Mouse (Mus musculus): ENCODE results near the gene Rbm3. TPM values are rescaled to one million over a fixed set of nuclear protein-coding genes. Genes with fewer than 3 reads are reported as not detected.
A peak's percentile ranks its signal among the peaks of the same experiment; 100 is the strongest.

The Rbm3 gene
- 766 and 794 TPM in 2 replicates for polyA plus RNA-seq (2015; fragmentation: Nextera tagmentation; extraction: Ambion mirVana)

DNA sequence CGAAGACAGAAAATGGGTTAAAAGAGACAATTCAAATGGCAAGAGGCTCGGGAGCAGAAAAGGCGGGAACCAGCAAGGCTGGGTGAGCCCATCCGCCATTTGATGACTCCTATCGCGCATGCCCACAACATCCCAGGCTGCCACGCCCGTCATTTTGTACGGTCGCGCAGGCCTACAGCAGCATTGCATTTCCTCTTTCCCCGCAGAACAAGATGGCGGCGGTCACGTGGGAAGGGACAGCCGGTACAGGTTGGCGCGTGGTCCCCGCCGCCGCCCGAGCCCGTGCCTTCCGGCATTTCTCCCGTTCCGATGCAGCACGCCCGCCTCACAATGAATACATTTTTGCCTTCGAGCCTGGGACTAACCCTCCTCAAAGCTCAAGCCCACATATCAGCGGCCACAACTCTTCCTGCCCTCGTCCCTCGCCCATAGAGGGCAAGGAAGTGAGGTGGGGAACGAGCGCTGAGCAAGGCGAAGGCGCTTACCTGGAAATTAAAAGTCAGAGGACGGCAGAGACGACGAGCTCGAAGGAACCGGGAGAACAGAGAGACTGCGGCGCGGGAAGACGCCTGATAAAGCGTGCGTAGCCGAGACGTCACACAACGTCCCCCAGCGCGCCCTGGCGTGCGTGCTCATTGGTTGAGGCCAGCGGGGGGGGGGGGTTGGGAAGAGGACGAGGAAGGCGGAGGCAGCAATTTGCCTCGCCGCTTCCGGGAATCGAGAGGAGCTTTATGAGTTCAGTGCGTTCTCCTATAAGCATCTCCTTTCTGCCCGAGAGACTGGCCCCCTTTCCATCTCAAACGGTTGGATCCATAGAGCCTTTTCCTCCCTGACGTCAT is at the start of gene Rbm3:
Gene Rbm3 (minus strand): TSS at position 728 of the 839 bp plus-strand sequence.
- TF ChIP-seq CTCF (IDR thresholded peaks at IDR 0.05; ENCODE audit: low read depth), result no peak
- no peaks in the 10 kb centered on the region for H3K4me1 ChIP-seq (replicated peaks; ENCODE audit: insufficient read depth, low read length)
- H3K9ac ChIP-seq (ENCODE audit: low read depth, low read length), result peak within 1 kb of the TSS; percentile 79
- H3K36me3 ChIP-seq (ENCODE audit: insufficient read depth, low read length), result 0 out of 2 replicates have a peak, but pooled peaks cover 2% of the 10 kb centered on the region
- DNase-seq (ENCODE audit: low spot score) (peak; percentile 92), ATAC-seq (replicated peaks; ENCODE audit: low FRiP score, low read depth) (peak; percentile 96)
- WGBS, result 28% methylated on average over 64 of the region's 65 CpGs
- no peaks in the 10 kb centered on the region for H3K9me3 ChIP-seq (replicated peaks; ENCODE audit: low read length)
- peak within 1 kb of the TSS; percentile 97 for H3K27ac ChIP-seq
- peak within 1 kb of the TSS; percentile 63 for H3K4me3 ChIP-seq (replicated peaks; ENCODE audit: low read depth, low read length)
- H3K4me2 ChIP-seq (ENCODE audit: low read length), result peak within 1 kb of the TSS; percentile 59
- H3K27me3 ChIP-seq (ENCODE audit: insufficient read depth, low read length), result no peaks in the 10 kb centered on the region

DNA sequence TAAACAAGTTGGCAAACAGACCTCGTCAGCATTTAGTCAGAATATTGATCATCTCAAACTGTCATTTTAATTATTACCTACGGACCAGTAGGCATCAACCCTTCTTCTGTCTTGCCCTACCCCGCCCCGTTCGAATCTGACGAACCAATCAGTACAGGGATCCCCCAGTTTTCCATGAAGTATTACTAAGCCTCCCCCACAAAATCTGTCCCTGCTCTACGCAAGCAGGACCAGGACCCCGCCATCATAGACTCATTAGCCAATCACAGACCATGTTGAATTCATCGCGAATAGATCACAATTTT is 47.7 kb upstream of the Rbm3 start, which contains the start of gene Ebp:
Gene Ebp (minus strand): TSS at position 94 of the 305 bp plus-strand sequence.
- Histone ChIP-seq H3K27me3 (ENCODE audit: insufficient read depth, low read length) (no peaks in the 10 kb centered on the region), H3K9ac (ENCODE audit: low read depth, low read length) (peak within 1 kb of the TSS; percentile 60; the same call in 1 of the 2 replicates), H3K36me3 (ENCODE audit: insufficient read depth, low read length) (no peaks in the 10 kb centered on the region), H3K27ac (peak within 1 kb of the TSS; percentile 50; the same call in 1 of the 2 replicates), H3K9me3 (replicated peaks; ENCODE audit: low read length) (no peaks in the 10 kb centered on the region), H3K4me3 (replicated peaks; ENCODE audit: low read depth, low read length) (peak within 1 kb of the TSS; percentile 46), H3K4me2 (ENCODE audit: low read length) (peak within 1 kb of the TSS; percentile 63), H3K4me1 (replicated peaks; ENCODE audit: insufficient read depth, low read length) (no peaks in the 10 kb centered on the region)
- TF ChIP-seq CTCF (IDR thresholded peaks at IDR 0.05; ENCODE audit: low read depth), result no peak
- ATAC-seq (replicated peaks; ENCODE audit: low FRiP score, low read depth) (no peak), DNase-seq (ENCODE audit: low spot score) (no peak)
- WGBS, result 41% methylated on average over 10 of the region's 10 CpGs

DNA sequence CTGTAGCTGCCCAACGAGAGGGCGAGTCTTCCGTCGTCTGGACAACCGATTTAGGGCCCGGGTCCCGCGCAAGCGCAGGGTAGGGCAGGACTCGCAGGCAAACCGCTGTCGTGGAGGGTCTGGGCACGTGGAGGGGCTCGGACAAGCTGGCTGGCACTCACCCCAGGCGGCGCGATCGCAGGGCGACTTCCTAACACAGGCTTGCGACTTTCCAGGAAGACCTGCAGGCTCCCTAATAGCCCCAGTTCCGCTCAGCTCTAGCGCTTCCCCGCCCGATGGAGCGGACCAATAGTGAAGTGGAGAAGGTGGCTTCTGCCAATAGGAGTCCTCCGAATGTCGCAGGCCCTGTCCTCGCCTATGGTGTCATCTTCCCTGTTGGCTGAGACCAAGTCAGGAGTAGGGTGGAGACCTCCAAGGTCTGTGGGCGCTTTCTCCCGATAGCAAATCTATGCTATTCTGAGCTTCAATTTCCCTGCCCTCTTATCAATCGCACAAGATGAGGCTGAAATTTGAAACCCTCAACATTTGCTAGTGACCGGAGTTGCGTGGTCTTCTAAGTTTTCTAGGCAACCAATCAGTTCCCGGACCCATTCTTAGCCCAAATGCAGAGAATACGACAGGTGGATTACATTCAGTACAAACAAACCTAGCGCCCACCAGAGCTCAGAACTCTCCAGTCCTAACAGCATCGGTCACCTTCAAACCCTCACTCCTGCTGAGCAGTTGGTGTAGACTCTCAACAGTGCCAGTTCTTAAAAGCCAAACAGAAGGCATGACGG is 47.1 kb upstream of the Rbm3 start:
- Histone ChIP-seq H3K27me3 (ENCODE audit: insufficient read depth, low read length) (no peaks in the 10 kb centered on the region), H3K36me3 (ENCODE audit: insufficient read depth, low read length) (no peaks in the 10 kb centered on the region), H3K9me3 (replicated peaks; ENCODE audit: low read length) (no peaks in the 10 kb centered on the region), H3K9ac (ENCODE audit: low read depth, low read length) (peak overlapping the region; percentile 60; the same call in 1 of the 2 replicates), H3K4me1 (replicated peaks; ENCODE audit: insufficient read depth, low read length) (no peaks in the 10 kb centered on the region), H3K27ac (peak overlapping the region; percentile 50; the same call in 1 of the 2 replicates), H3K4me2 (ENCODE audit: low read length) (peak overlapping the region; percentile 63), H3K4me3 (replicated peaks; ENCODE audit: low read depth, low read length) (peak overlapping the region; percentile 46)
- peak; percentile 85 for DNase-seq (ENCODE audit: low spot score)
- peak; percentile 98 for ATAC-seq (replicated peaks; ENCODE audit: low FRiP score, low read depth)
- no peak for TF ChIP-seq CTCF (IDR thresholded peaks at IDR 0.05; ENCODE audit: low read depth)
- WGBS, result 23% methylated on average over 38 of the region's 38 CpGs

DNA sequence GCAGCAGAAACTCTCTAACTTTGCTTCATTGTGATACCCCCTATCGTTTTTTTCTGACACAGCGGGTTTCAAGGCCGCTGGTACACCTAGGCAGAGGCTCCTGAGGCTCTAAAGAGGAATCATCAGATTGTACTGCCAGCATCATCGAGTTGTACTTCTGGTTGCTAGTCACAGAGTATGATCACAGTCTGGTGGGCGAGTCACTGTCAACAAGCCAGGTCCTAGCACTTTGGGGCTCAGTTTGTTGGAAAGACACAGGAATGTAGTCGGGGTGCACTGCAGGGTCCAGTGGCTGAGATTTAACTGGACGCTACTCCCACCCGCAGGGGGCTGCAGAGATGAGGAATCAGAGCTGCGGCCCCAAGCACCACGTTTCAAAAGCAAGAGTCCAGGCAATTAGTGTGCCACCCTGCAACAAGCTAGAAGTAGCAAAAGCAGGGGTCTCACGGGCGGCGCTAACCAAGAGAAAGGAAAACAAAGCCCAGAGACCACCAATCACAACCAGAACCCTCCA is 46.5 kb upstream of the Rbm3 start:
- Histone ChIP-seq H3K9me3 (replicated peaks; ENCODE audit: low read length) (no peaks in the 10 kb centered on the region), H3K9ac (ENCODE audit: low read depth, low read length) (peak overlapping the region; percentile 60; the same call in 1 of the 2 replicates), H3K27me3 (ENCODE audit: insufficient read depth, low read length) (no peaks in the 10 kb centered on the region), H3K36me3 (ENCODE audit: insufficient read depth, low read length) (no peaks in the 10 kb centered on the region), H3K27ac (peak overlapping the region; percentile 36; the same call in 1 of the 2 replicates), H3K4me1 (replicated peaks; ENCODE audit: insufficient read depth, low read length) (no peaks in the 10 kb centered on the region), H3K4me2 (ENCODE audit: low read length) (peak overlapping the region; percentile 63), H3K4me3 (replicated peaks; ENCODE audit: low read depth, low read length) (peak overlapping the region; percentile 46)
- TF ChIP-seq CTCF (IDR thresholded peaks at IDR 0.05; ENCODE audit: low read depth), result no peak; the same call in 1 of the 2 replicates
- DNase-seq (ENCODE audit: low spot score), result peak; percentile 40
- WGBS, result 34% methylated on average over 13 of the region's 13 CpGs
- ATAC-seq (replicated peaks; ENCODE audit: low FRiP score, low read depth), result no peak

DNA sequence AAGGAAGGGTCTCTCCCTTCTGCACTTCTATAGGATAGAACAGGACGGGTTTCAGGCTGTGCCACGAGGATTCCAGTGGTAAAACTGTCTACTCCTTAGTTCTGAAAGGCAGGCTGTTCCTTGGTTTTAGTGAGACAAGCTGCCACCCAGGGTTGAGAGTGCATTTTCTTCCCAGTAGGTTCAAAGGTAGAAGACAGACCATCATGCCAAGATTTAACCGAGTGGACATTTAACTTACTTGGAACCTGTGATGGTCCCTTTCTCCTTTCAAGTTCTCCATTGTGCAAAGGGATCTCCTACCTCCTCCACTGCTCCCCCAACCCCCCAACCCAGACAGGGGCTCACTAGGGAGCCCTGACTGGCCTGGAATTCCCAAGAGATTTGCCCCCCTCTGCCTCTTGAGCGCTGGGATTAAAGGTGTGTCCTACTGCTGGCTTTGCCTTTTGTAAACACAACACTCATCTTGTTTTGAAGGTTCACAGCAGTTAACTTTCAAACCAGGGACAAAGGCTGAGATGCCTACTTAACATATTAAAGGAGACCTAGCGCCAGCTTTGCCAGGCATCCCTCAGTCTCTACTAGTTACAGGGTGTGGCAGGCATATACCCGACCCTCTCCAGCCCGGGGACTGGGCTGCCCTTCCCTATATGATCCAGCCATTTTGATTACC is 37.3 kb upstream of the Rbm3 start:
- H3K4me3 ChIP-seq (replicated peaks; ENCODE audit: low read depth, low read length), result no peak overlapping the region
- H3K4me1 ChIP-seq (replicated peaks; ENCODE audit: insufficient read depth, low read length), result no peaks in the 10 kb centered on the region
- H3K9ac ChIP-seq (ENCODE audit: low read depth, low read length), result no peak overlapping the region
- 17% methylated on average over 7 of the region's 7 CpGs for WGBS
- no peak for TF ChIP-seq CTCF (IDR thresholded peaks at IDR 0.05; ENCODE audit: low read depth)
- H3K27ac ChIP-seq, result no peak overlapping the region
- no peaks in the 10 kb centered on the region for H3K27me3 ChIP-seq (ENCODE audit: insufficient read depth, low read length)
- no peak overlapping the region for H3K4me2 ChIP-seq (ENCODE audit: low read length)
- no peaks in the 10 kb centered on the region for H3K9me3 ChIP-seq (replicated peaks; ENCODE audit: low read length)
- H3K36me3 ChIP-seq (ENCODE audit: insufficient read depth, low read length), result no peaks in the 10 kb centered on the region
- no peak for ATAC-seq (replicated peaks; ENCODE audit: low FRiP score, low read depth)
- DNase-seq (ENCODE audit: low spot score), result no peak
